Mouse (Mus musculus) cerebellum, adult (tissue): ENCODE measurements around the gene Fut2.

Source experiments
- ATAC-seq: cut with Nextera tagmentation; 2 replicates; pipeline ENCODE4 v1.9.2; 2017; ENCODE audit warnings: mild to moderate bottlenecking, moderate library complexity, mixed read lengths; ENCODE audit not compliant: insufficient number of reproducible peaks, low FRiP score, low TSS enrichment

The Fut2 gene

GRCm38 (mm10) chr7:45666161-45666560, at the start of gene Fut2:
TSS of gene Fut2 (minus strand) at chr7:45666394.
- ATAC-seq, result no peak

DNA sequence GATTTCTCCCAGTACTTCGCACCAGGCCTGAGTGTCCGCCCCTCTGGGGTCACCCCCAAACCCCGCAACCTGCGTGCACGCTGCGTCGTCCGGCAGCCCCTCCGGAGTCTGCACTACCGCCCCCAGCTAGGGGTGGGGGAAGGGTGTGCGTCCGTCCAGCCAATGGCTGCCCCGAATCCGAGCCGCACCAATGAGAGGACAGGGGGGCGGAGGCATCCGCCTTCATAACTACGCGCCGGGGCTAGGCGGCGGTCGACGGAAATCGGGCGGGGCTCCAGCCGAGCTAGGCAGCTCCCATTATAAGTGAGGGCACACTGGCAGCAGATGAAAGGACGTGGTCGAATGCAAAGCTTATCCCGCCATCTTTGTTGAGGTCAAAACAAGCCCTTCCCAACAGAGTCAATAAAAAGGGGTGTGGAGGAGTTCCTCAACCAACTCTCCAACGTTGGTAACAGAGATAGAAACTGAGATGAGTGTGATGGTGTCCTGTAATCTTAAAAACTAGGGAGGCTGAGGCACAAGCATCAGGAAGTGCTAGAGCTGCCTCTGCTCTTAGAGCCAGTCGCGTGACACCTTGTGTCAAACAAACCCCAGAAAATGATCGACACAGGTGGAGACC, 49.0 kb upstream of the Fut2 start, which contains the start of gene Rpl18:
Gene Rpl18, plus strand, starts transcription at position 368 of the 619 bp plus-strand sequence.
- peak; percentile 78 for ATAC-seq

GRCm38 (mm10) chr7:45714630-45715089, 48.5 kb upstream of the Fut2 start:
- no peak for ATAC-seq

- ATAC-seq, result no peak
These were observed 47.8 kb upstream of the Fut2 start for GRCm38 (mm10) chr7:45713881-45714520.

DNA sequence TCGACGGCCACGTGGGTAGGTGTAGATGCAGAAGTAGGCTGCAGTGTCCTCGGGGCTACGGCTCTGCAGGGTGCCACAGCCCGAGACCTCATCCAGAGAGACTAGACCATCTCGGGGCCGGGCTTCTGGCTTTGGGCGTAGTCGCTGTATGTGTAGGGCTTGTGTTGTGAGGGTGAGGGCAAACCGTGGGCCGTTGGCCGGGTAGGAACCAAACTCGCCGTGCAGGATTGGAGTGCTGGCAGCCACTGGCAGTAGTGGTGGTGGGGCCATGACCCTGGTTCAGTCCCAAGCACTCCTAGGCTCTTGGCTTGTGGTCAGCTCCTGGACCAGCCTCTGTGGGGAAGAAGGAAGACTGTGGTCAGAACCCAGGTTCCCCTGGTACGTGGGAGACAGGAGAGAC, 47.2 kb upstream of the Fut2 start:
- no peak for ATAC-seq

GRCm38 (mm10) chr7:45712022-45712757, 46.0 kb upstream of the Fut2 start:
- no peak for ATAC-seq

DNA sequence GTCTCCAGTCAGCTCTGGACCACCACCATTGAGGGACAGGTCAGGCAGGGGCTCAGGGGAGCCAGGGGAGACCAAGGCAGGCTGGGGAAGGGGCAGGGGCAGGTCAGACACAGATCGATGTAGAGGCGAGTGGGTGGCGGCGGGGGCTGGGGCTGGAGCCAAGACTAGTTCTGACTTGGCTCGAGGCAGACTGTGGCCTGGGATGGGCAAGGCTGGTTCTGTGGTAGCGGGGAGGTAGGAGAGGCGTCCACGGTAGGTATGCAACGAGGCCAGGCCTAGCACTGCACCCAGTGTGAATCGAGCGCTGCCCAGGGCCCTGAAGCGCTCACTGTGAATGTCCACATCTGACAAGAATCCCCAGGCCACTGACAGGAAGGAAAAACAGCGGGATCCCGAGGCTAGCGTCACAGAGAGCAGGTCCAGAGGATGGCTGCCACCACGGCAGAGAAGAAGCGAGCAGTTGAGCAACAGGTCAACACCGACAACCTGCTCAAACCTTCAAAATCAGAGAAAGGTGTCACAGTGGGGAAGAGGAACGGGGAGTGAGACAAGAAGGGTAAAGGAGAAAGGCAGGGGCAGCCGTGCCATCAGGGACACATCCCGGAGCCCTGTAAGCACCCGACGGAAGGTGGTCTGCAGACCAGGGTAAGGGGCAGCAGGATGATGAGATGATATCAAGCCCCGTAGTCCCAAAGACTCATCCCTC, 45.3 kb upstream of the Fut2 start:
- no peak for ATAC-seq

- no peak for ATAC-seq
These were observed 44.4 kb upstream of the Fut2 start for GRCm38 (mm10) chr7:45710477-45711191.

DNA sequence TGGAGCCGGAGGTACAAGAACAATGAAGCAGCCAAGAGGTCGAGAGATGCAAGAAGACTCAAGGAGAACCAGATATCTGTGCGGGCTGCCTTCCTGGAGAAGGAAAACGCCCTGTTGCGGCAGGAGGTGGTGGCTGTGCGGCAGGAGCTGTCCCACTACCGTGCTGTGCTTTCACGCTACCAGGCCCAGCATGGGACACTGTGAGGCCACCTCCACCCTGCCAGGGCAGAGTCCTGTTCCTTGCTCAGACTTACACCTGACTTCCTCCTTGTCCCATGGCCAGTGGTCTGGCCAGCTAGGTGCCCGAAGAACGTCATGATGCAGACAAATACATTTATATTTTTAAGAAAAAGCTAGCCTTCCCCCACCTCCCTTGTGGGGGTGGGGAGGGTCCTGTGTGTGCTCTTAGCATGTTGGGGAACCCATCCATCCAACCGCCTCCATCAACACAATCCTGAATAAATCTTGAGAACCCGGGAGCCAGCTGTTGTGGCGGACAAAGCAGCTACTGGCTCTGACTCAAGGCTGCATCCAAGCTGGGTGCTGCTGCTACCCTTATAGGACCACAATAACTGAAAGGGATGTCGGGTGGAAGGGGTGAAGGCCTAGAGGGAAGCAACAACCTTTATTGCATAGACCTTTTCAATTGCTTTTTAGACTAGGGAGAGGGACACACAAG, 43.6 kb upstream of the Fut2 start:
- ATAC-seq, result no peak

GRCm38 (mm10) chr7:45709036-45709435, 42.8 kb upstream of the Fut2 start:
- no peak for ATAC-seq

- ATAC-seq, result no peak
These were observed 42.1 kb upstream of the Fut2 start for GRCm38 (mm10) chr7:45708221-45708761.

DNA sequence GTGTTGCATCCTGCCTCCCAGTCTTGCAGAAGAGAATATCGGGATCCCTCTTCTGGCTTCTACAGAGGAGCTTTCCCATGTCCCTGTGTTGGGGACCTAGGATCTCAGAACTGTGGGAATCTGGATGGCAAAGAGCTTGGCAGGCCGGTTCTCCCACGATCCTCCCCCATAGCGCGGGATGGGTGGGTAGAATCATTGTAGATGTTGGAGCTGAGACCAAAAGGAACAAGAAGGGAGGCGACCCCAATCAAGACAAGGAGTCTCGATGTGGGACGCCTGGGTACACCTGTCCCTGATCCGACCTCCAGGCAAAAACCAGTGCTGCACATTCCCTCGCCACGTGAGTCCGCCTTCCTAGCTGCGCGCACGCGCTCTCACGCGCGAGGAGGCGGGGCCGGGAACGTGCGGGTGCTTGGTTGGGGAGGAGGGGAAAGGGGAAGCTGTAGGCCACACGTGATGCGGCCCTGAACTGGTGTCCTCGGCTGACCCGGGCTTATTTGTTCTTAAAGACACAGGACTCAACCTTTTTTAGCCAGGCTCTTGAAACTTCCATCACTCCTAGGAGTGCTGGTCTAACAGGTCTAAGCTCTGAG, 41.3 kb upstream of the Fut2 start:
- ATAC-seq, result no peak

DNA sequence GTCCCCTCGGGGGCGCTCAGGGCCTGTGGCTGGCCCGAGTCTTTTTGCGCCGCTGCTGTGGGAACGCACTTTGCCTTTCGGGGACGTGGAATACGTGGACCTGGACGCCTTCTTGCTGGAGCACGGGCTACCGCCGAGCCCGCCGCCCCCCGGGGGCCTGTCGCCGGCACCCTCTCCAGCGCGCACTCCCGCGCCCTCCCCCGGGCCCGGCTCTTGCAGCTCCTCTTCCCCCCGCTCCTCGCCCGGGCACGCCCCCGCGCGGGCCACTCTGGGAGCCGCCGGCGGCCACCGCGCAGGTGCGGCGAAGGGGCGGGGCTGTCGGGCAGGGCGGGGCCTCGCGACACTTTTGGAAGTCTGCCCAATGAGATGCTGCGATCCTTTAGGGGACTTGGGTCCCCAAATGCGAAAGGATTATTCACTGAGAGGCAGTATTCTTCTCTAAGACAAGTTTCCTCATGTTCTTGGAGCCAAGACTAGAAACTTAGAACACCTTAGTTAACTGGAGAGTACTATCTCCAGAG, 40.6 kb upstream of the Fut2 start:
- no peak for ATAC-seq

GRCm38 (mm10) chr7:45705873-45706281, 39.7 kb upstream of the Fut2 start:
- no peak for ATAC-seq

- no peak for ATAC-seq
These were observed 39.3 kb upstream of the Fut2 start for GRCm38 (mm10) chr7:45705443-45705864.

GRCm38 (mm10) chr7:45704730-45705442, 38.7 kb upstream of the Fut2 start, which contains the start of gene Dbp:
TSS of gene Dbp (plus strand) at chr7:45705088.
- ATAC-seq, result peak; percentile 53

DNA sequence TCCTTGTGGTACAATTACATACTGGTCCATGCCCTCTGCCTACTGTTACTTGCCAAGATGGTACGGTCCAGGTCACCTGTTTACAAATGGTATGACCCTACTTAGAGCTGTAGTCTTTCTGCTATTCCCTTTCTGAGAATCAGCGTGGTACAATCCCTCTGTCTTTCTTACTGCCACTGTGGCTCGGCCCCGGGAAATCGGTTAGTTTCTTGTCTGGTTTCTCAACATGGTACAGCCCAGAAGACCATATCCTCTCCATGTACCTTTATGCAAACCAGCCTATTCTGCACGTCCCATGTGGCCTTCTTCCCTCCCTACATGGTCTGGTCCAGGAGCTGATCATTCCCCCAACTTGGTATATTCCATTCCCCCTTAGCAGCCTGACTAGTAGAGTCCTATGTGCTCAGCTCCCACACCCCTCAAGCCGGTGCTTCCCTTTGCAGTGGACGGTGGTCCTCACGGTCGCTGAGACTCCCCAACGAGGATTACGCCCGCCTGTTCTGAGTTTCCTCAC, 37.9 kb upstream of the Fut2 start:
- ATAC-seq, result peak; percentile 43

DNA sequence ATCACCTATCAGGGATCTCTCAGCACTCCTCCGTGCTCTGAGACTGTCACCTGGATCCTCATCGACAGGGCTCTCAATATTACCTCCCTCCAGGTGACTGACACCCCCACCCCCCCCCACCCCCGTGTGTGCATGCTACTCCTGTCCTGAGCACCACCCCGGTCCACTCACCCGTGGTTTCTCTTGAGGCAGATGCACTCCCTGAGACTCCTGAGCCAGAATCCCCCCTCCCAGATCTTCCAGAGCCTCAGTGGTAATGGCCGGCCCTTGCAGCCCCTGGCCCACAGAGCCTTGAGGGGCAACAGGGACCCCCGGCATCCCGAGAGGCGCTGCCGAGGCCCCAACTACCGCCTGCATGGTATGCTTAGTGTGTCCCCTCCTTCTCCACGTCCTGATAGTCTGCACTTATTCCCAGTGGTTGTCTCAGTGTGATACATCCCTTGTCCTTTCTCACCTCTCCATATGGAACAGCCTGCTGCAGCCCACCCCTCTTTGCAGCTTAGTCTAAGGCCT, 37.4 kb upstream of the Fut2 start:
- ATAC-seq, result no peak
